Mouse (Mus musculus): ENCODE measurements at regions not wholly inside any gene's neighbourhood (a gene's known extent, or its start where the extent isn't known, plus 50 kb on each side); places are given as distances from the start of the nearest gene placed in this dataset.

- Histone ChIP-seq H3K9me3 (no peaks in the 10 kb centered on the region), H3K27ac (no peak overlapping the region), H3K4me2 (no peak overlapping the region), H3K36me3 (no peaks in the 10 kb centered on the region), H3K4me3 (no peak overlapping the region), H3K27me3 (no peaks in the 10 kb centered on the region), H3K4me1 (no peaks in the 10 kb centered on the region), H3K9ac (no peak overlapping the region)
- no peak for ATAC-seq (ENCODE audit: insufficient number of reproducible peaks, insufficient read depth, low FRiP score, low TSS enrichment, low read depth)
- WGBS = 68% methylated on average over 16 of the region's 16 CpGs
These were observed 51.5 kb upstream of the Pcdh8 start for GRCm38 (mm10) chr14:79822453-79823117.

GRCm38 (mm10) chr14:79822011-79822435 is 50.9 kb upstream of the Pcdh8 start:
- no peak overlapping the region for H3K27ac ChIP-seq
- 79% methylated on average over 5 of the region's 5 CpGs for WGBS
- no peak overlapping the region for H3K4me3 ChIP-seq
- no peaks in the 10 kb centered on the region for H3K36me3 ChIP-seq
- no peaks in the 10 kb centered on the region for H3K9me3 ChIP-seq
- no peak overlapping the region for H3K4me2 ChIP-seq
- ATAC-seq (ENCODE audit: insufficient number of reproducible peaks, insufficient read depth, low FRiP score, low TSS enrichment, low read depth) = no peak
- H3K9ac ChIP-seq = no peak overlapping the region
- H3K4me1 ChIP-seq = no peaks in the 10 kb centered on the region
- H3K27me3 ChIP-seq = no peaks in the 10 kb centered on the region

GRCm38 (mm10) chr14:79821352-79822010 is 50.4 kb upstream of the Pcdh8 start:
- H3K4me3 ChIP-seq = no peak overlapping the region
- WGBS = 86% methylated on average over 5 of the region's 5 CpGs
- no peaks in the 10 kb centered on the region for H3K27me3 ChIP-seq

More at GRCm38 (mm10) chr14:79821352-79822010, 50.4 kb upstream of the Pcdh8 start:
- no peaks in the 10 kb centered on the region for H3K4me1 ChIP-seq
- H3K9ac ChIP-seq = no peak overlapping the region
- no peaks in the 10 kb centered on the region for H3K36me3 ChIP-seq
- no peak for ATAC-seq (ENCODE audit: insufficient number of reproducible peaks, insufficient read depth, low FRiP score, low TSS enrichment, low read depth)
- no peak overlapping the region for H3K4me2 ChIP-seq
- H3K9me3 ChIP-seq = no peaks in the 10 kb centered on the region
- H3K27ac ChIP-seq = no peak overlapping the region

Measured in embryonic facial prominence, embryonic 13.5 days (tissue).